In the genomic region with DNA sequence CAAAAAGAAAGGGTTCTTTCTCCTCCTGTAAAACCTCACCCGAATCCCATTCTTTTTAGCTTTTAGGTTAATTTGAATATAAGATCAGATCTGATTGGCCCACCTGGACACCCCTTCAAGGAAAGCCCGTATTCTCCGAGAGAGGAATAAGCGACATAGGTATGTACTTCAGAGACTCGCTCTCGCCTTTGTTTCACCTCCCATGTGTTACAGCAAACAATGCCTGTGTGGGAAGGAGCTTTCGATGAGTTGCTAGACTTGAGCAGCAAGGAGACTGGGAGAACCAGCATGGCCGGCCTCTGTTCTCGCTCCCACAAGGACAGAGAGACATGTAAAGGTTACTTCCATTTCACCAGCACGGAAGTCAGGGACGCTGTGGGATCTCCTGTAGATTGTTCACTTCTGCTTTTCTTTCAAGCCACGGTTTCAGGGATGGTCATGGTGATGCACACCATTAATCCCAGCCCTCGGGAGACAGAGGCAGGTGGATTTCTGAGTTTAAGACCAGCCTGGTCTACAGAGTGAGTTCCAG, we compare ENCODE assay signal across 23 mouse cellular contexts. TPM values are rescaled to one million over a fixed set of nuclear protein-coding genes. Genes with fewer than 3 reads are reported as not detected.
DNase-seq lines count a peak whose midpoint lies in the region; ATAC-seq and TF ChIP-seq lines count a peak whose summit lies in the region.
"Had no signal": no experiment of that assay in that cellular context is flagged by ENCODE, and none has a peak within 500 bp of the region (broad histone marks: within the 10 kb centered on the region; RNA-seq: fewer than 3 reads in every experiment).

No protein-coding gene starts in this region.

- no peak overlapping the region for H3K9ac ChIP-seq in midbrain, embryonic 14.5 days (replicated peaks; ENCODE audit: low read length)
- H3K9ac ChIP-seq: heart, embryonic 12.5 days; limb, embryonic 12.5 days; liver, postnatal 0 days; midbrain, embryonic 15.5 days had no signal

- no peak for TF ChIP-seq CTCF in layer of hippocampus, adult 2 months (conservative IDR thresholded peaks at IDR 0.05)

- DNase-seq in layer of hippocampus, adult 2 months (ENCODE audit: low spot score in 2 of 2) = no peak
- no peak for DNase-seq in layer of hippocampus, postnatal 14 days (ENCODE audit: low spot score in 2 of 2)
- no peak for DNase-seq in midbrain, embryonic 10.5 days (ENCODE audit: low spot score)
- DNase-seq in midbrain, embryonic 14.5 days = no peak
- peak; percentile 35 for DNase-seq in brain, adult 2 months (ENCODE audit: low read depth, low spot score)
- DNase-seq in spleen, adult 12 weeks (ENCODE audit: low spot score) = no peak
- DNase-seq: adrenal gland, adult 2 months; cerebellum, adult 11-12 months; cerebellum, postnatal 10 days; gastrocnemius, postnatal 10 days; heart, adult 11 months; heart, postnatal 10 days; kidney, postnatal 10 days; liver, postnatal 0 days; thymus, postnatal 25 days had no signal

- H3K4me1 ChIP-seq in midbrain, embryonic 10.5 days = peaks cover 39% of the 10 kb centered on the region
- H3K4me1 ChIP-seq in midbrain, embryonic 14.5 days (ENCODE audit: control insufficient read depth, insufficient read depth, low read length) = peaks cover 18% of the 10 kb centered on the region

- no peak overlapping the region for H3K4me2 ChIP-seq in midbrain, embryonic 14.5 days (ENCODE audit: low read length)
- H3K4me2 ChIP-seq: heart, embryonic 12.5 days; limb, embryonic 12.5 days; liver, embryonic 11.5 days; midbrain, embryonic 15.5 days had no signal

- WGBS in midbrain, embryonic 10.5 days = 90% methylated on average over 13 of the region's 13 CpGs
- 85% methylated on average over 13 of the region's 13 CpGs for WGBS in midbrain, embryonic 14.5 days

- H3K27me3 ChIP-seq in midbrain, embryonic 10.5 days (ENCODE audit: low read depth, poor library complexity, severe bottlenecking) = peaks cover 12% of the 10 kb centered on the region
- H3K27me3 ChIP-seq in midbrain, embryonic 14.5 days (ENCODE audit: control insufficient read depth, insufficient read depth, low read length) = no peaks in the 10 kb centered on the region
- H3K27me3 ChIP-seq: heart, embryonic 12.5 days; limb, embryonic 12.5 days; megakaryocyte, embryonic 14.5 days; midbrain, embryonic 15.5 days had no signal

- H3K4me3 ChIP-seq in layer of hippocampus, adult 2 months = no peak overlapping the region
- H3K4me3 ChIP-seq in midbrain, embryonic 10.5 days = no peak overlapping the region
- no peak overlapping the region for H3K4me3 ChIP-seq in midbrain, embryonic 14.5 days (replicated peaks; ENCODE audit: low read depth, low read length)
- H3K4me3 ChIP-seq: heart, embryonic 12.5 days; limb, embryonic 12.5 days; megakaryocyte, embryonic 14.5 days; midbrain, embryonic 15.5 days had no signal

- H3K27ac ChIP-seq in layer of hippocampus, adult 2 months = peak overlapping the region; percentile 87
- H3K27ac ChIP-seq in midbrain, embryonic 10.5 days (replicated peaks) = 0 out of 2 replicates have a peak overlapping the region, but pooled peaks have one; percentile 23
- H3K27ac ChIP-seq in midbrain, embryonic 14.5 days (replicated peaks; ENCODE audit: low read depth, low read length) = no peak overlapping the region
- H3K27ac ChIP-seq: limb, embryonic 12.5 days; midbrain, embryonic 15.5 days had no signal

- H3K36me3 ChIP-seq in midbrain, embryonic 10.5 days = peaks cover 42% of the 10 kb centered on the region
- peaks cover 33% of the 10 kb centered on the region for H3K36me3 ChIP-seq in midbrain, embryonic 14.5 days (ENCODE audit: control insufficient read depth, insufficient read depth, low read length)

- no peaks in the 10 kb centered on the region for H3K9me3 ChIP-seq in midbrain, embryonic 10.5 days (replicated peaks)
- H3K9me3 ChIP-seq in midbrain, embryonic 14.5 days (ENCODE audit: control insufficient read depth, low read length) = no peaks in the 10 kb centered on the region
- H3K9me3 ChIP-seq: heart, embryonic 12.5 days; limb, embryonic 12.5 days; megakaryocyte, embryonic 14.5 days; midbrain, embryonic 15.5 days had no signal

- ATAC-seq in midbrain, embryonic 14.5 days (ENCODE audit: low FRiP score, low TSS enrichment) = no peak
- peak; percentile 66 for ATAC-seq in megakaryocyte progenitor cell, adult 5-6 weeks (replicated peaks; ENCODE audit: poor library complexity)
- ATAC-seq: forebrain, embryonic 14.5 days; inflammation-experienced regulatory T-cells, adult 6 months; liver, postnatal 0 days had no signal

RNA-seq across cellular contexts. Expression of gene Abhd2, which starts 21.5 kb away (rescaled TPM):
- 10 to 100 TPM; 69.6 to 70.8 TPM for total RNA-seq in layer of hippocampus, adult 2 months (2021)
- total RNA-seq in layer of hippocampus, postnatal 14 days (2021) = 10 to 100 TPM; 87.6 to 93.2 TPM
- polyA plus RNA-seq in midbrain, embryonic 10.5 days (2016; fragmentation: Nextera tagmentation; extraction: Ambion mirVana) = 6.8 and 8.7 TPM in 2 replicates
- 17.8 and 21.5 TPM in 2 replicates for polyA plus RNA-seq in midbrain, embryonic 14.5 days (2014; fragmentation: Nextera tagmentation; extraction: Ambion mirVana)
- 58.0 and 60.4 TPM in 2 replicates for total RNA-seq in megakaryocyte progenitor cell, adult 5-6 weeks (2015)
- total RNA-seq in megakaryocyte progenitor cell, adult 5-6 weeks (2017) = 28.3 and 30.2 TPM in 2 replicates
